Mouse (Mus musculus) limb, embryonic 14.5 days (tissue): ENCODE measurements around the gene 4921539E11Rik. TPM values are rescaled to one million over a fixed set of nuclear protein-coding genes. Genes with fewer than 3 reads are reported as not detected.

Experiments
- ATAC-seq: fragments of 200-750 bp; cut with Nextera tagmentation; 2 replicates; pipeline ENCODE4 v1.8.0; 2017; ENCODE audit warnings: low read depth, moderate number of reproducible peaks, moderate TSS enrichment; ENCODE audit not compliant: low FRiP score
- DNase-seq: peaks from one replicate; pipeline ENCODE4 v3.0.0-alpha.2; 2015; ENCODE audit warnings: low spot score
- H3K27ac ChIP-seq: fragments of 300-500 bp; sonication (generic); replicated peaks from 2 replicates; pipeline ENCODE4 v1.5.1; 2014; ENCODE audit warnings: low read depth, mild to moderate bottlenecking, low read length, moderate library complexity, mixed read lengths
- H3K27me3 ChIP-seq: fragments of 300-500 bp; sonication (generic); 2 replicates; pipeline ENCODE4 v1.6.1; 2014; ENCODE audit warnings: low read length, mixed read lengths; ENCODE audit not compliant: control insufficient read depth, insufficient read depth
- H3K36me3 ChIP-seq: fragments of 300-500 bp; sonication (generic); 2 replicates; pipeline ENCODE4 v1.6.1; 2014; ENCODE audit warnings: mild to moderate bottlenecking, low read length, moderate library complexity, mixed read lengths; ENCODE audit not compliant: control insufficient read depth, insufficient read depth
- H3K4me1 ChIP-seq: fragments of 300-500 bp; sonication (generic); 2 replicates; pipeline ENCODE4 v1.6.1; 2014; ENCODE audit warnings: antibody characterized with exemption, low read length, mixed read lengths; ENCODE audit not compliant: control insufficient read depth, insufficient read depth
- H3K4me2 ChIP-seq: fragments of 300-500 bp; sonication (generic); replicated peaks from 2 replicates; pipeline ENCODE4 v1.6.1; 2014; ENCODE audit warnings: low read depth, mild to moderate bottlenecking, low read length, moderate library complexity; ENCODE audit not compliant: severe bottlenecking
- H3K4me3 ChIP-seq: fragments of 300-500 bp; sonication (generic); replicated peaks from 2 replicates; pipeline ENCODE4 v1.5.1; 2014; ENCODE audit warnings: low read length
- H3K9ac ChIP-seq: fragments of 300-500 bp; sonication (generic); 2 replicates; pipeline ENCODE4 v1.6.1; 2014; ENCODE audit warnings: mild to moderate bottlenecking, low read depth, low read length, moderate library complexity; ENCODE audit not compliant: severe bottlenecking
- H3K9me3 ChIP-seq: fragments of 300-500 bp; sonication (generic); 2 replicates; pipeline ENCODE4 v1.6.1; 2016; ENCODE audit warnings: low read length; ENCODE audit not compliant: control insufficient read depth
- POLR2A ChIP-seq: fragments of 200-500 bp; IDR thresholded peaks from 2 replicates; pipeline ENCODE4 v1.8.0; 2012; ENCODE audit warnings: inconsistent platforms, mild to moderate bottlenecking, moderate library complexity, borderline replicate concordance; ENCODE audit not compliant: insufficient read depth, insufficient read length; ENCODE audit errors: extremely low read depth
- WGBS: fragments of 180-500 bp; shearing (Covaris S2); extraction: QIAGEN DNeasy Blood & Tissue Kit; methylation state at CpG from one replicate; pipeline ENCODE4 v1.1.7; 2014; 5-methylcytosine and 5-hydroxymethylcytosine counted together
- polyA plus RNA-seq, 2 experiments: library from polyadenylated mRNA; depleted of rRNA in 1 of 2; stranded (reverse) in 1 of 2; unstranded in 1 of 2; fragments of >200 nt; fragmentation: Nextera tagmentation in 1 of 2; extraction: Ambion mirVana in 1 of 2; gene quantifications; 2 replicates each; pipeline versions ENCODE4 v1.2.1 to v1.2.3; 2012 to 2014

4921539E11Rik gene
- polyA plus RNA-seq, 2 experiments: not detected

- TF ChIP-seq POLR2A: no peak
- ATAC-seq (no peak), DNase-seq (no peak)
These were observed 26.8 kb downstream of the 4921539E11Rik start for GRCm38 (mm10) chr4:103263812-103264396.

GRCm38 (mm10) chr4:103263378-103263777 is 27.3 kb downstream of the 4921539E11Rik start:
- H3K36me3 ChIP-seq: no peaks in the 10 kb centered on the region
- H3K9me3 ChIP-seq: no peaks in the 10 kb centered on the region
- no peak overlapping the region for H3K27ac ChIP-seq
- 59% methylated on average over 5 of the region's 5 CpGs for WGBS
- TF ChIP-seq POLR2A: no peak
- H3K4me1 ChIP-seq: no peaks in the 10 kb centered on the region
- ATAC-seq (no peak), DNase-seq (no peak)
- H3K4me3 ChIP-seq: no peak overlapping the region
- no peak overlapping the region for H3K9ac ChIP-seq
- no peak overlapping the region for H3K4me2 ChIP-seq
- H3K27me3 ChIP-seq: no peaks in the 10 kb centered on the region

More at GRCm38 (mm10) chr4:103263812-103264396, 26.8 kb downstream of the 4921539E11Rik start:
- Histone ChIP-seq H3K9me3 (no peaks in the 10 kb centered on the region), H3K9ac (no peak overlapping the region), H3K4me2 (no peak overlapping the region), H3K4me1 (no peaks in the 10 kb centered on the region), H3K4me3 (no peak overlapping the region), H3K27me3 (no peaks in the 10 kb centered on the region), H3K27ac (no peak overlapping the region), H3K36me3 (no peaks in the 10 kb centered on the region)
- WGBS: 51% methylated on average over 8 of the region's 8 CpGs

- H3K9me3 ChIP-seq: no peaks in the 10 kb centered on the region
These were observed 31.8 kb downstream of the 4921539E11Rik start for GRCm38 (mm10) chr4:103258817-103259216.

GRCm38 (mm10) chr4:103253846-103254245 is 36.8 kb downstream of the 4921539E11Rik start:
- Histone ChIP-seq H3K9ac (no peak overlapping the region), H3K36me3 (no peaks in the 10 kb centered on the region), H3K4me2 (no peak overlapping the region), H3K9me3 (no peaks in the 10 kb centered on the region), H3K4me1 (no peaks in the 10 kb centered on the region), H3K4me3 (no peak overlapping the region), H3K27ac (no peak overlapping the region), H3K27me3 (no peaks in the 10 kb centered on the region)
- 81% methylated on average over 4 of the region's 4 CpGs for WGBS
- TF ChIP-seq POLR2A: no peak
- no peak for DNase-seq
- ATAC-seq: no peak

More at GRCm38 (mm10) chr4:103258817-103259216, 31.8 kb downstream of the 4921539E11Rik start:
- WGBS: 84% methylated on average over 3 of the region's 3 CpGs
- Histone ChIP-seq H3K4me2 (no peak overlapping the region), H3K9ac (no peak overlapping the region), H3K4me3 (no peak overlapping the region), H3K27me3 (no peaks in the 10 kb centered on the region), H3K27ac (no peak overlapping the region), H3K4me1 (no peaks in the 10 kb centered on the region), H3K36me3 (no peaks in the 10 kb centered on the region)
- DNase-seq: no peak
- no peak for ATAC-seq
- no peak for TF ChIP-seq POLR2A

GRCm38 (mm10) chr4:103249436-103250085 is 41.1 kb downstream of the 4921539E11Rik start:
- no peak for TF ChIP-seq POLR2A
- Histone ChIP-seq H3K27ac (no peak overlapping the region), H3K4me2 (no peak overlapping the region), H3K27me3 (no peaks in the 10 kb centered on the region), H3K4me3 (no peak overlapping the region), H3K9ac (no peak overlapping the region), H3K9me3 (no peaks in the 10 kb centered on the region), H3K36me3 (no peaks in the 10 kb centered on the region), H3K4me1 (no peaks in the 10 kb centered on the region)
- ATAC-seq: no peak
- no peak for DNase-seq
- WGBS: 59% methylated on average over 6 of the region's 6 CpGs
